Mouse (Mus musculus) kidney, adult 2 months (tissue): ENCODE results near the gene Tomm40. TPM values are rescaled to one million over a fixed set of nuclear protein-coding genes. Genes with fewer than 3 reads are reported as not detected.
"Not testable (repeated sequence)": the region's sequence is repeated elsewhere in the genome, so short reads cannot be mapped to it uniquely, and the experiment has no call there.

Source experiments
- DNase-seq: peaks from one replicate; pipeline ENCODE4 v3.0.0; 2021
- H3K27ac ChIP-seq: fragments of 200-500 bp; 2 replicates; pipeline ENCODE4 v1.5.1; 2012; ENCODE audit warnings: low read depth, low read length, control low read depth, inconsistent platforms; ENCODE audit not compliant: insufficient read depth
- H3K27me3 ChIP-seq: fragments of 200-500 bp; replicated peaks from 2 replicates; pipeline ENCODE4 v1.6.1; 2012; ENCODE audit warnings: mild to moderate bottlenecking, moderate library complexity, low read length, inconsistent platforms; ENCODE audit not compliant: control insufficient read depth, insufficient read depth
- H3K36me3 ChIP-seq: fragments of 200-500 bp; 2 replicates; pipeline ENCODE4 v1.6.1; 2012; ENCODE audit warnings: mild to moderate bottlenecking, moderate library complexity, low read length, inconsistent platforms; ENCODE audit not compliant: control insufficient read depth, insufficient read depth
- H3K4me1 ChIP-seq: fragments of 200-500 bp; 2 replicates; pipeline ENCODE4 v1.6.1; 2011; ENCODE audit warnings: low read length; ENCODE audit not compliant: control insufficient read depth, insufficient read depth
- H3K4me3 ChIP-seq: fragments of 200-500 bp; 2 replicates; pipeline ENCODE4 v1.5.1; 2011; ENCODE audit warnings: mild to moderate bottlenecking, low read depth, low read length, control low read depth; ENCODE audit not compliant: insufficient read depth
- CTCF ChIP-seq: fragments of 200-500 bp; conservative IDR thresholded peaks from 2 replicates; pipeline ENCODE4 v1.5.1; 2011; ENCODE audit warnings: low read depth, mild to moderate bottlenecking, control low read depth, low read length, moderate library complexity, mixed read lengths; ENCODE audit not compliant: insufficient read depth, insufficient read length
- POLR2A ChIP-seq: fragments of 200-500 bp; IDR thresholded peaks from one replicate; pipeline ENCODE4 v1.6.1; 2011; ENCODE audit warnings: low read depth, low read length, control low read depth
- WGBS: fragments of 180-500 bp; shearing (Covaris S2); methylation state at CpG from one replicate; pipeline ENCODE4 v1.1.7; 2018; 5-methylcytosine and 5-hydroxymethylcytosine counted together
- polyA plus RNA-seq: library from polyadenylated mRNA; depleted of rRNA; stranded (reverse); fragments of >200 nt; gene quantifications from 2 replicates; pipeline ENCODE4 v1.2.3, GENCODE M21; 2012

The Tomm40 gene
- polyA plus RNA-seq, 1 experiment = 83.9 TPM

- H3K27ac ChIP-seq = no peak overlapping the region
- no peak overlapping the region for H3K4me3 ChIP-seq
- H3K4me1 ChIP-seq = peaks cover 1% of the 10 kb centered on the region; the same call in 1 of the 2 replicates
- H3K36me3 ChIP-seq = no peaks in the 10 kb centered on the region
- WGBS = 43% methylated on average over 10 of the region's 10 CpGs
- no peaks in the 10 kb centered on the region for H3K27me3 ChIP-seq
- peak; percentile 57 for DNase-seq
- TF ChIP-seq CTCF = no peak
- no peak for TF ChIP-seq POLR2A
These were observed 21.8 kb downstream of the Tomm40 start for GRCm38 (mm10) chr7:19693421-19693820.

GRCm38 (mm10) chr7:19691873-19692865, 23.1 kb downstream of the Tomm40 start, which contains the start of gene Apoc1:
Apoc1 (minus strand) TSS chr7:19692660.
- H3K4me3 ChIP-seq = no peak within 1 kb of the TSS
- H3K4me1 ChIP-seq = no peaks in the 10 kb centered on the region
- DNase-seq = peak; percentile 55
- H3K27ac ChIP-seq = no peak within 1 kb of the TSS
- WGBS = 64% methylated on average over 28 of the region's 28 CpGs
- no peaks in the 10 kb centered on the region for H3K36me3 ChIP-seq
- no peak; the same call in 1 of the 2 replicates for TF ChIP-seq CTCF
- no peak for TF ChIP-seq POLR2A
- no peaks in the 10 kb centered on the region for H3K27me3 ChIP-seq

GRCm38 (mm10) chr7:19691434-19691833, 23.8 kb downstream of the Tomm40 start:
- Histone ChIP-seq H3K27ac (no peak overlapping the region), H3K27me3 (no peaks in the 10 kb centered on the region), H3K4me1 (no peaks in the 10 kb centered on the region), H3K36me3 (no peaks in the 10 kb centered on the region), H3K4me3 (no peak overlapping the region)
- TF ChIP-seq CTCF (no peak), POLR2A (no peak)
- 71% methylated on average over 6 of the region's 6 CpGs for WGBS
- DNase-seq = no peak

GRCm38 (mm10) chr7:19690845-19691244, 24.4 kb downstream of the Tomm40 start:
- H3K4me1 ChIP-seq = no peaks in the 10 kb centered on the region
- H3K36me3 ChIP-seq = no peaks in the 10 kb centered on the region
- H3K4me3 ChIP-seq = no peak overlapping the region
- no peak overlapping the region for H3K27ac ChIP-seq
- WGBS = 74% methylated on average over 4 of the region's 4 CpGs
- no peak for DNase-seq
- TF ChIP-seq POLR2A (no peak), CTCF (no peak)
- H3K27me3 ChIP-seq = no peaks in the 10 kb centered on the region

GRCm38 (mm10) chr7:19688611-19689010, 26.6 kb downstream of the Tomm40 start:
- Histone ChIP-seq H3K4me3 (no peak overlapping the region), H3K27ac (no peak overlapping the region), H3K36me3 (no peaks in the 10 kb centered on the region), H3K27me3 (no peaks in the 10 kb centered on the region), H3K4me1 (no peaks in the 10 kb centered on the region)
- 79% methylated on average over 2 of the region's 2 CpGs for WGBS
- no peak for TF ChIP-seq POLR2A
- no peak for DNase-seq

- DNase-seq = no peak
- H3K27ac ChIP-seq = no peak overlapping the region
- no peaks in the 10 kb centered on the region for H3K4me1 ChIP-seq
- H3K27me3 ChIP-seq = no peaks in the 10 kb centered on the region
- H3K36me3 ChIP-seq = no peaks in the 10 kb centered on the region
- WGBS = 92% methylated on average over 10 of the region's 10 CpGs
- TF ChIP-seq CTCF (no peak), POLR2A (no peak)
- H3K4me3 ChIP-seq = no peak overlapping the region
These were observed 27.1 kb downstream of the Tomm40 start for GRCm38 (mm10) chr7:19688101-19688500.

GRCm38 (mm10) chr7:19686927-19687583, 28.2 kb downstream of the Tomm40 start:
- WGBS = 57% methylated on average over 8 of the region's 8 CpGs
- H3K36me3 ChIP-seq, H3K27me3 ChIP-seq, DNase-seq, H3K4me3 ChIP-seq, H3K4me1 ChIP-seq, H3K27ac ChIP-seq: not testable (repeated sequence)
